Mouse (Mus musculus): Measurements from ENCODE around the gene Cdk14.
A peak's percentile ranks its signal among the peaks of the same experiment; 100 is the strongest.

Cdk14 gene

DNA sequence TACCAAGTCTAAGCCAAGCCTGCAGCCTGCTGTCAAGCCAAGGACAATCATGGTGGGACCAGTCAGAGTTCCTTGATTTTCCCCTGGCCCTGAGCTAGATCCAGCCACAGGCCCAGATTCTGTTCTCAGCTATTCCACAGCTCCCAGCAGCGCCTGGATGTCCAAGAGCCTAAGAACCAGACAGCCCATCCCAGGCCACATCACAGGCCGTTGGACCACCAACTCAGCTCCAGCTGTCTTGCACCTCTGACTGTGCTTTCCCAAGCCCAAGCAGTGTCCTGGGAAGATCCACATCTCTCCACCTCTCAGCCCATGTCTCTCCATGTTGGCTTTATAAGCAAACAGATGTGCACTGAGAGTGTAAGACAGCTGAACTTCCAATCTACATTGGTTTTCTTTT, 114.8 kb downstream of the Cdk14 start:
- DNase-seq: no peak

DNA sequence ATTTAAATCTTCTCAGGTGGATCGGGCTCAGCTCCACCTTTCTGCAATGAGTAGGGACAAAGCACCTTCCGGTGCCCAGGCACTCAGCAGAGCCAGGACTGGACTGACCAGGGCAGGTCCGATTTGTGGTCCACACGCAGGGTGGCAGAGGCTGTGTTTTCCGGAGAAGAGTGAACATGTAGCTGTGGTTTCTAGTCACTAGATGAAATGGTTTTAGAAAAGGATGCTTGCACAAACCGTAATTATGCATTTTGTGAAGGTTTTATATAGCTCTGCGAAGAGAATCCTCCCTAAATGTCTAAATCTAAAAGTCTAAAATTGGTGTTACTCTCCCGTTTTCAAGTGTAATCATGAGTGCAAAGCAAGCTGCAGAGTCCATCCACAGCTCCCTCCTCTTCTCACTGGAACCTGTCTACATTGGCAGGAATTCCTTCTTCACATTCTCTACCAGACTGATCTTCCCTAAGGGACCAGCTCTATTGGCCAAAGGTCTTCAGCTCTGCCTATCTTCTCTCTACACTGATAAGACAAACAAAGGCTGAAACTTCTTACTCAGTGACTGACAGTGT, 116.9 kb downstream of the Cdk14 start:
- no peak for DNase-seq

DNA sequence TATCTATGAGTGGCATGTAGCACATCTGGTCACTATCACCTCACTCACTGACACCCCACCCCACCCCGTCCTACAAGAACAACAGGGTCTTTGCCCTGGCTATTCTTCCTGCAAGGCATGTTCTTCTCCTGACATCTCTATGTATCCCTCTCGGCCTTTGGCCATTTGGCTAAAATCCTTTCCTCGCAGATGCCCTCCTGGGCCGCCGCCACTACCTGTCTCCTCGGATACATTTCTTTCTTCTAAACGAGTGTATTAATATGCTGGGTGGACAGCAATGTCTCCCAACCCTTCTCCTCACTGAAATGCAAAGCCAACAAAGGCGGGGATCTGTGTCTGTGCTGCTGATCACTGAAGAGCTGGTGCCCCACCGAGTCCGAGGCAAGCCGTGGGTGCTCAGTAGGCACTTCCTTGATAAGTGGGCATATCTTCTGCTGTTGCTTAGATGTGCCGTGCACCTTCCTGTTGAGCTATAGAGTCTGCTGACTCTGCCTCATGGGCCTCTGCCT, 118.5 kb downstream of the Cdk14 start:
- peak; percentile 12 for DNase-seq

DNA sequence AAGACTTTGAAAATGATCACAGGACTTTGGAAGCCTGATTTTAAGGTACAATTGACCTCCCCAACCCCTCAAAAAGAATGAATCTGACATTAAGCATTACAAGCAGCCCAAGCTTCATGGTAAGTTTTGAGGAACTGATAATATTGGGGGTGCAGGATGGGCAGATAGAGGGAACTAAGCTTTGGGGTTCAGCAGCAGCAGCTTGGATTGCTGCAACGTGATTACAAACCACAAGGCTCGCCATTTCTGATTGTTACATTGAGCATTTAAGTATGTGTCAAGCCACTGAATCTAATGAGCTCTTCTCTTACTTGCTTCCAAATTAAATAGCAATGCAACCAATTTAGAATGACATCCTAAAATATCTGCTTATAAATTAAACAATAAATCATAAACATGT, 119.1 kb downstream of the Cdk14 start:
- DNase-seq: no peak

DNA sequence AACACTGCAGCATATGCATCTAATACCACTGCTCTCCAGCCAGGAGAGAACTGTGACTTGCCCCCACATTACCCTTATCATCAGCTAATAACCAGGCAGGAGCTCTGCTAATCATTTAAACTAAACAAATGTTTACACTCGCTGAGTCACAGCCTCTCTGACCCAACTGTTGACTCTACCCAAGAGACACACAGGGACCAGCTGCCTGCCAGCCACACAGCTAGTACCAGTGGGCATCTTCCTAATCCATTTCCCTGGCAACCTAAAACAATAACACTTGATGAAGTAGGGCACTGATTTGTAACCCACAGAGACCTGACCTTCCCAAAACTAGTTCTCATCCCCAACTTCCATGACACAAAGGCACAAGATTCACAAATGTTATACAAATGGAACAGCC, 119.8 kb downstream of the Cdk14 start:
- DNase-seq: no peak

DNA sequence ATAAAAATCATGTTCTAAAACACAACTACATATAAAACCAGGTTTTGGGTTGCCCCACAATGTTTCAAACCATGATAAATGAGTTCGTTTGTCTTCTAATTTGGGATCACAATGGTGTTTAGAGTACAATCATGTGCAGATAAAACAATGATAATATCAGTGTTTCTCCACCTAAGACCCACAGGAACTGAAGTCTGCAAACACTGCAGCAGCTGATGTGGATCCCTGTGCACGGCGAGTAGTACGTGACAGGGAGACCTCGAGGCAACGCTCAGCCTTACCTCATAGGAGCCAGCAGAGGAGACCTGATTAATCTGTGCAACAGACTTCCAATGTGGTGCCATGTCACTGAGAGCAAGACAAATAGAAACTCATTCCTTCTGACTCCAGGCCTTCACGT, 122.9 kb downstream of the Cdk14 start:
- DNase-seq: no peak

DNA sequence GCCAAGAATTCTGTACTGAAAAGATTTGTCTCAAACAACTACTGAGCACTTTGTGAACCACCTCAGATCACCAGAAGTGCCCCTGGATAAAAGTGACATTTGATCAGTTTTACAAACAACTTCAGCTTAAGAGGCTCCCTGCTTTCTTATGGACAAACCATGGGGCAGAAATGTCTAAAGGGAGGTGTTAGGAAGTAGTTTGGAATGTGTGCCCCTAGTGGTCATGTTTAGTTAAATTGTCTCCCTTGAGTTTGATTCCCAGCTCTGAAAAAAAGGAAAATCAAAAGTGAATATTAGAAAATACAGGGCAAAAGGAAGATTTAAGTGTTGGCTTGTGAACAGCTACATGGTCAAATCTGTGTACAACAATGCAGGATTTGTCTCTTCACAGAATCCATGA, 123.3 kb downstream of the Cdk14 start:
- DNase-seq: no peak

DNA sequence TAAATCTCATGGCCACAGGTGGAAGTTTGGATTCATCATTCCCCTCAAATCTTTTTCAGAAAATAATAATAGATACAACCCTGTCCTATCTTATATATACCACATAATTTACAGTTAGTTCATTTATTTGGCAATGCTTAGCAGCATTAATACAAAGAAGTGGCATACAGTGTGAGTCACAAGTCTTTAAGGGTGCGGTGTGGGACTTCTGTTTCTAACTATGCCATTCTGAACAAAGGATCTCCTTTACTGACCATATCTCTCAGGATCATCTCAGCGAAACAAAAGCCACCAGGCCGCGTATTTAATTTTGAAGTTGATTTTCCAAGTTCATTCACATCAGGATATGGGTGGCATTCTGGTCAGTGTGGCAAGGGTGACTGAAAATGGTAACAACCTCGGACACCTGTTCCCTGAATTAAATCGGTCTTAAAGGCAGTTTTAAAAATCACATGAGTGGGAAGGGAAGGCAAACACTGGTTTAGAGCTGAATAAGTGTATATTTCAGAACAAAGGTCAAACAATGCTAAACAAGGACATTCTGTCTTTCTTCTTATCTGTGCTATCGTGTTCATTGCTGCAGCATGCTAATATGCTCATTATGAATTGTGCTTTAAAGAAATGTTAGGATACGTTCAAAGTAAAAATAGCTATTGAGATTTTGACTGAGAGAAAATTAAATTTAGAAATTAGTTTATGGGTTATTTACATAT, 127.1 kb downstream of the Cdk14 start:
- DNase-seq: no peak

DNA sequence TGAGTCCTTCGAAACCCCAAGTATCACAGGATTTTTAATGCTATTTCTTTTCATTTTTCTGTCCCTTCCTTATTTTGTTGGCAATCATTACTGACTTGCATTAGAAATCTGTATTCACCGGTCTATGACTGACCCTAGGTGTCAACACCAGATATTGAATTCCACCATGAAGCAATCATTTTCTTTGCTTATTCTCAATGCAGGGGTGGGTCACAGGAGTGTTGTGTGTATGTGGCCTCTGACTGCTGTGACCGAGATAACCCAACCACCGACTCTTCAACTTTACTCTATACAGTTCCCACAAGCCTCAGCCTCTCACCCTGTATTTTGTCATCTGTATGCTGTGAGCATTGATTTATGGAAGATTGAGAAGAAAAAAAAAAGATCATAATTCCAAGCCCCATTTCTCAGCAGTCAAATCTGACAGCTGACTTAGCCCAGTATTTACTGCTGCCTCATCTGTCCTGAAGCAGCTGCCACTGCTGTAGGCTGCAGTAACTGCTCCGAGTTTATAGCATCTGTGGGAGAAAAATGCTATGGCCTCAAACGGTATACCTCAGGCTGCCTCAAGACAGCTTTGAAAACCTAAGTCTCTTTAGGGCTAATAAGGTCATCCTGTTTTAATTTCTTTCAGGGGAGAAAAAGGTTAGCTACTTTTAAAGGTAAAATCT, 128.7 kb downstream of the Cdk14 start:
- DNase-seq: no peak

DNA sequence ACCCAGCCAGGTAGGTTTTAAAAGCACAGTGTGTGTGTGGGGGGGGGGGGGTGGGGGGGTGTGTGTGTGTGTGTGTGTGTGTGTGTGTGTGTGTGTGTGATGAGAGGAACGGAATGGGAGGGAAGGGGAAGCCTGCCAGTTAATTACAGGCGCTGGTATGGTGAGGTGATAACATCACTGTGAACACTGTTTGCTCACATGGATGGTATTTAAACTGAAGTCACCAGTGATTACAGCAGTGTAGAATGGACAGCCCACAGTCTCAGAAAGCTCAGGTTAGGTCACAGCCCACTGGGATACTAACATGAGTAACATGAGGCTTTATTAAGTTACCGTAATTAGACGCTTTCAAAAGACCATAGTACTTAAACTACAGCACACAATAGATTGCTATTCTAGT, 129.4 kb downstream of the Cdk14 start:
- no peak for DNase-seq

DNA sequence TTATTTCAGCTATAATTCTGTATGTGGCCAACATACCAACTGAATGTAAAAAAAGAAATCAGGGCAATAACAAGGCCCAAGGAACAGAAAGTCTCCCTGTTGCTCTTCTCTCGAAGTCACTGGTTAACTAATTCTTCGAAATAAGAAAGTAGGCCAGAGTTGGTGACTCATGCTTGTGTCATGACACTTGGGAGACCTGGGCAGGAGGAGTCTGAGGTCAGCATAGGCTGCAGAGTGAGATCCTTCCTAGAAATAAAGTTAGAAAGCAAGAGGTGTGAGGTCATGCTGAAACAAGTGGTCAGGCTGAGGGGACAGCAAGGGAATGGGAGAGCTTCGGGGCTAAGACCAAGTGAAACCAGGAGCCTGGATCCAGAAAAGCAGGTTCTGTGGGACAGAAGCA, 134.2 kb downstream of the Cdk14 start:
- no peak for DNase-seq

DNA sequence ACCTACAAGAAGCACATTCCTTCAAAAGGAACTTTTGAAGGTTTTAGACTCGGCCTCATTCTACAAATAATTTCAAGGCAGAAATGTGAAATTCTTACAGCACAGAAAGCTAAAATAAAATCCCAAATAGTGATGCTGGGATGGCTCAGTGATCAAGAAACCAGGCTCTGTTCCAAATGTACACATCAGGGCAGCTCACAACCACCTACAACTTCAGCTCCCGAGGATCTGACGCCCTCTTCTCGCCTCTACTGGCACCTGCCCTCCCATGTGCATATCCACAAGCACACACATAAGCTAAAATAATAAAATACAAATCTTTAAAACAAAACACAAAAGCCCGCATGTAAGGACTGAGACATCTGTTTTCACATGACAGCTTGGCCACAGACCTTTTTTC, 135.6 kb downstream of the Cdk14 start:
- no peak for DNase-seq

DNA sequence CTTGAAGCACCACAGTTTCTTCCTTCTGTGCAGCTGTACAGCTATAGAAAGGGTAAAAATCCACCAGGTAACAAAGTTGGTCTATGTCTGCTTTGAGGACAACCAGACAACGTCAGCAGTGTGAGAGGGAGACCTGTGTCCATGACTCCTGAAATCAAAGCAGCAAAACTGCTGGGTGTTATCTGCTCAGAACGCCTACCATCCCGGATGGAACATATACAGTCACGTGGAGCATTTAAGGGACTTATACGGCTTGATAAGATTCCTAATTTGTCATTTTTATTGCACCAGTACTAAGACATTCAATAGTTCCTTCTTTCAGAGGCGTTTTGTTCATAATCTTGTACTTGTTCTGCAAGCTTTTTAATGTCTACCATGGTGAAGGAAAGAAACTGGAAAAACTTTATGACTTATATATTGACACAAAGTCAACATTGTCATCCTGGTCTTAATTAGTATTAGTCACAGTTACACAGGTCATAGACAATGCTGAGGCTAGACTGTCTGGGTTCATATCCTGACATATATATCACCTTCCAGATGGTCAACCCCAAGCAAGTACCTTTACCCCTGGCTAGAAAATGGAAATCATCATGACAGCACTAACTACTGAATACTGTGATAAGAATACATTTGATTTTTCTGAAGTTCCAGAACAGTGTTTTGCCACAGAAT, 136.2 kb downstream of the Cdk14 start:
- DNase-seq: no peak

DNA sequence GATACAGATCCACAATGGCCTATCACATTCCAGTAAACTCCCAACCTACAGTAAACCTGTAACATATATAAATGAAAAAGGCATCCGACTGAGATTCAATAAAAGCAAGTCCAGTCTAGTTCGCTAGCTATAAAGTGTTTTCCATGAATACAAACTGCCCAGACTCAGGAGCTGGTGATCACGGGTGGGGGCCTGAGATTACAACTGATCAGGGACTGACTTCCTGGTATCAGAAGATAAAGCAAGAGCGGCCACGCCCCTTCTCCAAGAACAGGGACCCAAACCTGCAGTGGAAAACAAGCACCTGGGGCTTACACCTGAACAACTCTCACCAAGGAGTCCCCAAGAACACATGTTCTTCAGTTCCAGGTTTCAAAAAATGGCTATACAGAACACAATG, 137.7 kb downstream of the Cdk14 start:
- DNase-seq: no peak

DNA sequence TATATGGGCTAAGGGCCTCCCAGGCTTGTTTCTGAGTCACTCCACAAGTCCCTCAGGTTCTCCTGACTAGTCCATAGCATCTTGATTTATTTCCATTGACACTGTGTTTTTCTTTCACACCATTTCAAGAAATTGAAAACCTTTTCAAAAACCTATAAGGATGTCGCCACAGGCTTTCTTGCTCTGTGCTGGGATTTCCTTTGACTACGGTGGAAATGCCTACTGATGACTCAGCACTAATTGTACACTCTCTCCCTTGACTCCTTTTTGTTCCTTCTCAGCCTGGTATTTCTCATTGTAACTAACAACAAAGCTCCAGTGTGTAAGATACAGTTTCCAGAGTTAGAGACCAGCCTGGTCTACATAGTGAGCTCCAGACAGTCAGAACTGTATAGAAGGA, 144.8 kb downstream of the Cdk14 start:
- no peak for DNase-seq

DNA sequence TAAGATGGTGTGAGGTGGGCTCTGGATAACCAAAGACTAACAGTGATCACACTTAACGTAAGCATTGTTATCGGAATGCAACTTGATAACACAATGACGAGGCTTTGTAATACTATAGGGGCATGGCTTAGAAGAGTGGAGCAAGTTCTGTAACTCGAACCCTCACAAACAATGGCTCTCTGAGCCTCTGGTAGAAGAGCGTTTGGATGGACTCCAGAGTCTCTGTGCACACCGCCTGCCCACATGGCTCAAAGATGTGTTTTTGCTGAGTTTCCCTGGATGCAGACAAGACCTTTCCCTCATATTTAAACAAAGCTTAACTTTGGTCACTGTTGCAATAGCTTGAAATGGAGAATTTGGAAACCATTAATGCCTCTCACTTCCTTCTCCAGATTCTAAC, 145.8 kb downstream of the Cdk14 start:
- no peak for DNase-seq

DNA sequence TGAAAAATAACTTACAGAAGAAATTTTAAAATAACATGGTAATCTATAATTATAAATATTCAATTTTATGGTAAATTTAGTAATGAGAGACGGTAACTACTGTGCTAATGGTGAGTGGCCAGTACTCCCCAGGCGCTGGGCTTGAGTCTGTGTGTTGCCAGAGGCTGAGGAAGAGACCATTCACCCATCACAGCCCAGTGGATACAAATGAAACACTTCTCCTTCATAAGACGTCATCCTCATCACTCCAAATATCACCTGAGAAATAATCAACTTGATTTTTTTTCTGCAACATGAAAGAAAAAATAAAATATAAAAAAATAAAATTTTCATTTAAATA, 153.4 kb downstream of the Cdk14 start:
- no peak for DNase-seq

DNA sequence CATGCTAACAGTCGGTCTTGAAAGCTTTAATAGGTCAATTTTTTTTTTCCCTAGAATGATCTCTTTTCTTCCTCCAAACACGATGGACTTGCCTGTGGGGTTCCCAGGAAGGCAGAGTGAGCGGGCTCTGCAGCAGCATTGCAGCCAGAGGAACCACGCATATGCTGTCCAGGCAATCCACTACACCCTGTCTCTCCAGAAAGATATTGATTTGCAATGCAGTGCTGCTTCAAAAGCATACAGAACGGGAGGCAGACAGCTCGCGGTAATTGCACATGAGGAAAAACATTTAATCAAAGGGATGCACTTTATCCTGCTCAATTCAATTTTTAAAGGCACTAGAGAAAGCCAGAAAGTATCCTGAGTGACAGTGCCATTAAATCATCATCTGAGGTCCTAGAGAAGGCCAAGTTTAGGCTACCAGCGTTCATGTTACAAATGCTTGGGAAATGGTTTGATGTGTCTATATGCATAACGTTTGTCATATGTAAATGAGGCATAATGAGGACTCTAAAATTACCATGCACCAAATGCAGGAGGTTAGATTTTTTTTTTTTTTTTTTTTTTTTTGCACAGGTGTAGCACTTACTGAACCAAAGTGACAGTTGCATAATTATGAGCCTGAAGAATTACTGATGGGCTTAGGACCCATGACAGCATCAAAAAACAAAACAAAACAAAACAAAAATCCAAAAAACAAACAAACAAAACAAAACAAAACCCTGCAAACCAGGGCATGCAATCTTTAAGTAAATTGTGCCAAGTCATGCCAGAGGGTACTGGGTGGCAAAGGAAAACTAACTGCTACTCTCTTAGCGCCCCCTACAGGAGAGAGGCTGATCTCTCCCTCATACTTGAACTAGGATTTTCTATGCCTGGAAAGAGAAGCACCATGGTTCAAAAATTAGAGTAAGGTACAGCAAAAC, 154.0 kb downstream of the Cdk14 start:
- peak; percentile 36 for DNase-seq

DNA sequence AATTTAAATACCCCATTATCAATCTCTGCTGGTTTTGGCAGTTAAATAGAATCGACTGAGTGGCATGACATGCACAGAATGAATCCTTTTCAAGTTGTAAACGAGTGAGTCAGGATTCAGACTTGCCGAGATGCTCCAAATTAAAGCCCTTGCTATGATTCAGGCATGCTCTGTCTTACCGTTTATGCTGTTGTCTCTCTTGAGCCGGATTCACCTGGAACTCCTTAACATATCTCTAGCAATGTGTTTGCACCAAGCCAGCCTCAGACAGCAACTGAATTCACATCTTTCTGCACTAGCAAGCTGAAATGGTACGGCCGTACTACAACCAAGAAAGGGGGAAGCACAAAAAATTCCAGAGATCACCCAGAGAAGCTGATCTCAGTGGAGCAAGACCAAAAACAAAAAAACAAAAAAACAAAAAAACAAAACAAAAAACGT, 154.7 kb downstream of the Cdk14 start:
- DNase-seq: no peak

DNA sequence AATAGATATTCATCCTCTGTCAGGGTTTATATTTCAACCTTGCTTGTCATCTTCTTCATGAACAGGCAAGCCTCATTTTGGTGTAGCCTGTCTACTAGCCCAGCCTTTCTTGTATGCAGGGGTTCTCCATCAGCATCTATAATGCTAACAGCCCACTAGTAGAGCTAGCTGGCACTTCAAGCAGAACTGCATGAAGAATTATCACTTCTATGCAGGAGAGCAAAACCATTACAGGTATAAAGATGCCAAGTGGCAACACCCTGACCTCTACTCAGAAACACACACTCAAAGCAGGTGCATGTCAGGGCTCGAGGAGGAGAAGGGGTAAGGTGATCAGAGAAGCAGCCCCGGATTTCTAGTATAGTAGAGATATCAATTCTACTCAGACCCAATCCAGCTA, 155.4 kb downstream of the Cdk14 start:
- no peak for DNase-seq

DNA sequence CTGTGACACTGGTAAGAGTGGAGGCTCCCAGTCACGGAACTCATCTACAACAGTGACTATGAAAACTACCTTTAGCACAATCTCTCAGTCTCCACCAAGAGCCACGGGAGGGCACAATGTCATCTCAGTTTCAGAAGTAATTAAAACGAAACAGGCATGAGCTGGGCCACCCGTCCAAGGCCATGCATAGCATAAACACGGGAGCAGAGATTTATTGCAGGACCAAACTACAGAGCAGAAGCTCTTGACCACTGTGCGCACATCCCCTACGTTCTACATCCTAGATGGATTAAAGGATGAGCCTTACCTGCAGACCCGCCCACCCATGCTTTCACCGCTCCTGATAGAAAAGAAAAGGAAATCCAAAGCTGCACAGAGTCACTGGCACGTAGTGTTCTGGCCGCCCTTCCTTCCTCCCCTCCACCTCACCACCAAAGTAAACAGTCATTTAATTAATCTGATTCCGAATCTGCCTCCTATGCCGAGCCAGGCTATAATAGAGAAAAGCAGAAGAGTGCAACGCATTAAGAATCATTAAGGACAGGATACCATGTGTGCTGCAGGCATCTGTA, 158.3 kb downstream of the Cdk14 start:
- DNase-seq: no peak

DNA sequence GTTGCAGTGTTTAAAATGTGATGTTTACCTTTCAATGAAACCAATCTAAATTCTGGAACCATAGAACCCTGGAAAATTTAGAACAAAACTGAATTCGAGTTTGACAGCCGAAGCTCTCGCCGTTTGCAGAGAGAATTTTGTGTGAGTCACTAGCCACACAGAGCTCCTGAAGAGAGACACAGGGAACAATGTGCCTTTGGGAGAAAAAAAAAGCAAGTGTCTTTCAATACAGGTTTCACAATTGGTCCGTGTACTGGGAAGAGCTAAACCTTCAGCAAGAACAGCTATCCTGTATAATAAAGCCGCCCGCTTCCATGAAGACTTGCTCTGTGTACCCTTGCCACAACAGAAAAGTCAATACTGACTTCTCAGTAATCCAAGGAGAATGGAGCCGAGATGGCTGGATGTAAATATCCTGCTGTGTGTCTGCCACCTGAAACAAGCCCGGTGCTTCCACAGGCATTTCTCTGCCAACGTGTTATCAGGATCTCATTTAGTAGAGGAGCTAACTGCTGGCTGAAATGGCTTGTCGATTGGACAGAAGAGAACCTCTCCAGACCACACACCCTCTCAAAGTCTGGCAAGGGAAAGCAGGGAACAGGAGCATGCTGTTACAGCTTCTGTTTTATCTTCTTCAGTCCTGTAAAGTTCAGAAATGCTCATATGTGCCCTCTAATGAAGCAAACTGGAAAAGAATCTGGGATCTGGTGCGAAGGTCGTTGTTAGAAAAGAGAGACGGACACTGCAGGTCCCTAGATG, 159.0 kb downstream of the Cdk14 start:
- peak; percentile 8 for DNase-seq

Data from cerebellum, adult 9-11 months (tissue).